Mouse (Mus musculus) lung, postnatal 14 days (tissue): ENCODE measurements around the gene Mboat7.
A peak's percentile ranks its signal among the peaks of the same experiment; 100 is the strongest.

Experiments
- DNase-seq: peaks from one replicate; pipeline ENCODE4 v3.0.0; 2021

The Mboat7 gene

GRCm38 (mm10) chr7:3692382-3692986 is 839 bp downstream of the Mboat7 start, which contains the start of gene Tsen34:
Gene Tsen34, plus strand, starts transcription at chr7:3692863.
- DNase-seq = no peak

- no peak for DNase-seq
These were observed 1.4 kb downstream of the Mboat7 start for GRCm38 (mm10) chr7:3691919-3692318.

GRCm38 (mm10) chr7:3685400-3686187 is 7.7 kb downstream of the Mboat7 start:
- no peak for DNase-seq

- no peak for DNase-seq
These were observed 8.6 kb downstream of the Mboat7 start for GRCm38 (mm10) chr7:3684698-3685097.

GRCm38 (mm10) chr7:3683908-3684550 is 9.3 kb downstream of the Mboat7 start:
- no peak for DNase-seq

- DNase-seq = peak; percentile 52
These were observed 16.0 kb downstream of the Mboat7 start, which contains the start of gene Tmc4 for GRCm38 (mm10) chr7:3677342-3677741. Gene Tmc4, minus strand, starts transcription at chr7:3677553.

GRCm38 (mm10) chr7:3676371-3676770 is 17.0 kb downstream of the Mboat7 start:
- DNase-seq = no peak

- no peak for DNase-seq
These were observed 18.1 kb downstream of the Mboat7 start for GRCm38 (mm10) chr7:3675228-3675548.

- peak; percentile 91 for DNase-seq
These were observed 18.7 kb downstream of the Mboat7 start for GRCm38 (mm10) chr7:3674507-3675227.

- DNase-seq = no peak
These were observed 26.4 kb downstream of the Mboat7 start for GRCm38 (mm10) chr7:3666921-3667391.

GRCm38 (mm10) chr7:3665215-3666114 is 27.9 kb downstream of the Mboat7 start, which contains the start of gene Leng1:
Gene Leng1, minus strand, starts transcription at chr7:3665840.
- DNase-seq = peak; percentile 97

- DNase-seq = no peak
These were observed 28.7 kb downstream of the Mboat7 start for GRCm38 (mm10) chr7:3664524-3665214.

- no peak for DNase-seq
These were observed 34.7 kb downstream of the Mboat7 start for GRCm38 (mm10) chr7:3658578-3658977.

- no peak for DNase-seq
These were observed 36.4 kb downstream of the Mboat7 start for GRCm38 (mm10) chr7:3656966-3657365.

- DNase-seq = no peak
These were observed 46.7 kb downstream of the Mboat7 start for GRCm38 (mm10) chr7:3646641-3647040.

GRCm38 (mm10) chr7:3646188-3646587 is 47.1 kb downstream of the Mboat7 start:
- no peak for DNase-seq

- DNase-seq = no peak
These were observed 47.8 kb downstream of the Mboat7 start for GRCm38 (mm10) chr7:3645488-3646025.

GRCm38 (mm10) chr7:3644672-3645487 is 48.4 kb downstream of the Mboat7 start, which contains the start of gene Cnot3:
Gene Cnot3, plus strand, starts transcription at chr7:3645268.
- DNase-seq = peak; percentile 97

- DNase-seq = no peak
These were observed 49.0 kb downstream of the Mboat7 start for GRCm38 (mm10) chr7:3644348-3644671.

- DNase-seq = no peak
These were observed 49.5 kb downstream of the Mboat7 start for GRCm38 (mm10) chr7:3643843-3644242.
